Mouse (Mus musculus): ENCODE data around the gene Akr1b3.

Gene Akr1b3

DNA sequence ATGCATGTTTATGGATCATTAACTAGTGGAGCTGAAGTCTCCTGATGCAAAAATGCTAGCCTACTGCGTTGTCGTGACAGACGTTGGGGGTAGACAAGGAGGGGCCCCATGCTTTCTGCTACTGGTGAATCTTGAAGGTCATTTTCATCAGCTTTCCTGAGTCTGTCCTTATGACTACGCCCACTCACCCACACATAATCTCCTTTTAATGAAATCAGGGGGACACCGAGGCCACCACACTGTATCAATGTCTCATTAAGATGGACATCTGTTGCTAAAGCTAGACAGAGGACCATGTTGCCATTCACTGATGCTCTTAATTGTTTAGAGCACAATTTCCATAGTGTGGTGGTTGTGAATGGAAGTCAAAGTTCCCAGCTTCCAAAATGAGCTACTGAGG, 58.7 kb downstream of the Akr1b3 start:
- DNase-seq (ENCODE audit: low spot score): no peak
